Mouse (Mus musculus): ENCODE results near the gene Poldip2. TPM values are rescaled to one million over a fixed set of nuclear protein-coding genes. Genes with fewer than 3 reads are reported as not detected.

The Poldip2 gene
- polyA plus RNA-seq, 1 experiment from 2014 or later = 161 TPM

Other genes with a start within 250 kb of the Poldip2 start
- 0.41 and 0.52 TPM in 2 replicates for gene BC030499, start 221.4 kb upstream of the Poldip2 start, polyA plus RNA-seq (2016; fragmentation: Nextera tagmentation; extraction: Ambion mirVana)
- gene Spag5, start 210.7 kb upstream of the Poldip2 start, polyA plus RNA-seq (2016; fragmentation: Nextera tagmentation; extraction: Ambion mirVana) = 63.0 and 64.7 TPM in 2 replicates
- gene Aldoc, start 189.2 kb upstream of the Poldip2 start, polyA plus RNA-seq (2016; fragmentation: Nextera tagmentation; extraction: Ambion mirVana) = 26.9 and 31.6 TPM in 2 replicates
- gene Pigs, start 183.8 kb upstream of the Poldip2 start, polyA plus RNA-seq (2016; fragmentation: Nextera tagmentation; extraction: Ambion mirVana) = 58.8 and 62.5 TPM in 2 replicates
- gene Unc119, start 168.7 kb upstream of the Poldip2 start, polyA plus RNA-seq (2016; fragmentation: Nextera tagmentation; extraction: Ambion mirVana) = 75.6 and 76.5 TPM in 2 replicates
- gene Foxn1, start 125.6 kb upstream of the Poldip2 start, polyA plus RNA-seq (2016; fragmentation: Nextera tagmentation; extraction: Ambion mirVana) = 0.06 TPM in 1 of 2 replicates, not detected in the other
- not detected in 2 replicates for gene Slc13a2, start 90.0 kb upstream of the Poldip2 start, polyA plus RNA-seq (2016; fragmentation: Nextera tagmentation; extraction: Ambion mirVana)
- gene Slc46a1, start 46.5 kb upstream of the Poldip2 start, polyA plus RNA-seq (2016; fragmentation: Nextera tagmentation; extraction: Ambion mirVana) = 18.4 and 19.2 TPM in 2 replicates
- gene Sarm1, start 14.4 kb upstream of the Poldip2 start, polyA plus RNA-seq (2016; fragmentation: Nextera tagmentation; extraction: Ambion mirVana) = 32.1 and 34.8 TPM in 2 replicates
- gene Vtn, start 13.1 kb upstream of the Poldip2 start, polyA plus RNA-seq (2016; fragmentation: Nextera tagmentation; extraction: Ambion mirVana) = 32.8 and 36.9 TPM in 2 replicates
- gene Sebox, start 8.7 kb upstream of the Poldip2 start, polyA plus RNA-seq (2016; fragmentation: Nextera tagmentation; extraction: Ambion mirVana) = not detected in 2 replicates
- gene Tmem199, start within 50 bp of the Poldip2 start, polyA plus RNA-seq (2016; fragmentation: Nextera tagmentation; extraction: Ambion mirVana) = 76.8 and 79.7 TPM in 2 replicates
- 72.0 and 72.7 TPM in 2 replicates for gene Tnfaip1, start 24.1 kb downstream of the Poldip2 start, polyA plus RNA-seq (2016; fragmentation: Nextera tagmentation; extraction: Ambion mirVana)
- 93.8 and 97.1 TPM in 2 replicates for gene Ift20, start 24.2 kb downstream of the Poldip2 start, polyA plus RNA-seq (2016; fragmentation: Nextera tagmentation; extraction: Ambion mirVana)
- gene Tmem97, start 38.6 kb downstream of the Poldip2 start, polyA plus RNA-seq (2016; fragmentation: Nextera tagmentation; extraction: Ambion mirVana) = 55.3 and 55.7 TPM in 2 replicates
- gene Nlk, start 185.2 kb downstream of the Poldip2 start, polyA plus RNA-seq (2016; fragmentation: Nextera tagmentation; extraction: Ambion mirVana) = 32.3 and 32.8 TPM in 2 replicates
- gene Ccnq, start 239.5 kb downstream of the Poldip2 start, polyA plus RNA-seq (2016; fragmentation: Nextera tagmentation; extraction: Ambion mirVana) = 36.5 and 40.3 TPM in 2 replicates

All from forebrain, embryonic 12.5 days (tissue).